Mouse (Mus musculus): Measurements from ENCODE around the gene Ermard. TPM values are rescaled to one million over a fixed set of nuclear protein-coding genes. Genes with fewer than 3 reads are reported as not detected.

The Ermard gene
- polyA plus RNA-seq, 1 experiment from 2014 or later: 27.4 TPM

DNA sequence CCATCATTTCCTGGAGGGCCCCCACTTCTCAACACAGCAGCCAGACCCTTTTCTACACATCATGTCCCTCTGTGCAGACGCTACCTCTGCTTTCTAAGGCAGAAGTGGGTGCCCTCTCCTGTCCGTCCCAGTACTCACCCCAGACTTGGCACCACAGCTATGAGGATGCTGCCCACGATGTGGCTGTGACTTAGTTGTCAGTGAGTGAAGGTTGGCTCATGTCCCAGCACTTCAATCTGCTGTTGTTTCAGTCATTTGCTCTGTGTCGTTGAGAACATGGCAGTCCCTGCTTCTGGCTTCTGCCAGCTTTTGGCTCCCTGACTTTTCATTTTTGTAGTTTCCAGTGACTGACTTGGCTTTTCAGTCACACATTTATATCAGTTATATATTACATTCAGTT is 14.9 kb downstream of the Ermard start:
- no peak overlapping the region for H3K27ac ChIP-seq (ENCODE audit: low read depth, low read length)
- ATAC-seq: no peak
- no peak overlapping the region for H3K4me2 ChIP-seq (replicated peaks; ENCODE audit: low read depth)
- H3K4me3 ChIP-seq (ENCODE audit: low read depth, low read length): no peak overlapping the region
- no peaks in the 10 kb centered on the region for H3K27me3 ChIP-seq (replicated peaks; ENCODE audit: control insufficient read depth, insufficient read depth, low read length)
- no peaks in the 10 kb centered on the region for H3K9me3 ChIP-seq (ENCODE audit: control insufficient read depth)
- peaks cover 41% of the 10 kb centered on the region for H3K36me3 ChIP-seq (ENCODE audit: control insufficient read depth, insufficient read depth)
- TF ChIP-seq CTCF (IDR thresholded peaks at IDR 0.05; ENCODE audit: low read depth): no peak
- H3K4me1 ChIP-seq (replicated peaks; ENCODE audit: control insufficient read depth, insufficient read depth, low read length): no peaks in the 10 kb centered on the region
- 84% methylated on average over 4 of the region's 4 CpGs for WGBS
- H3K9ac ChIP-seq (ENCODE audit: low read depth, low read length): no peak overlapping the region

DNA sequence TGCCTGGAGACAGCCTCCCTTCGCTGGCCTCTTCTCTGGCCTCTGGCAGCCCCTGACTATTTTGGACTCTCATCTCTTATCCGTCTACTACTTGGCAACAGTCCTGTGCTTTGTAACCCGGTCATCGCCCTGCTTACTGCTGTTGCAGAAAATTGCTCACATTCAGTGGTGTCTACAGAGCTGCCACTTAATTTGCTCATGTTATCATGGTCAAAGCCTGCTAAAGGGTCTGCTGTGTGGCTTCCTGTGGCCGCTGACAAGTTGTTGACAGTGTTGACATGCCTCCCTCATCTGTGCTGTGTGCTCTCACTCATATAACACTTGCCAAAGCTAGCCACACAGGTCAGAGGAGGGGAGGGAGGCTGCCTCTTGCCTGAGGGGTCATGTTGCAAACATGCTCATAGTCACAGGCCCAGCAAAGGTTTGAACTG is 17.2 kb downstream of the Ermard start:
- ATAC-seq: no peak
- Histone ChIP-seq H3K9ac (ENCODE audit: low read depth, low read length) (no peak overlapping the region), H3K4me1 (replicated peaks; ENCODE audit: control insufficient read depth, insufficient read depth, low read length) (no peaks in the 10 kb centered on the region), H3K27ac (ENCODE audit: low read depth, low read length) (no peak overlapping the region), H3K9me3 (ENCODE audit: control insufficient read depth) (no peaks in the 10 kb centered on the region), H3K27me3 (replicated peaks; ENCODE audit: control insufficient read depth, insufficient read depth, low read length) (no peaks in the 10 kb centered on the region), H3K36me3 (ENCODE audit: control insufficient read depth, insufficient read depth) (peaks cover 51% of the 10 kb centered on the region), H3K4me3 (ENCODE audit: low read depth, low read length) (no peak overlapping the region), H3K4me2 (replicated peaks; ENCODE audit: low read depth) (no peak overlapping the region)
- WGBS: 83% methylated on average over 5 of the region's 5 CpGs
- TF ChIP-seq CTCF (IDR thresholded peaks at IDR 0.05; ENCODE audit: low read depth): no peak

DNA sequence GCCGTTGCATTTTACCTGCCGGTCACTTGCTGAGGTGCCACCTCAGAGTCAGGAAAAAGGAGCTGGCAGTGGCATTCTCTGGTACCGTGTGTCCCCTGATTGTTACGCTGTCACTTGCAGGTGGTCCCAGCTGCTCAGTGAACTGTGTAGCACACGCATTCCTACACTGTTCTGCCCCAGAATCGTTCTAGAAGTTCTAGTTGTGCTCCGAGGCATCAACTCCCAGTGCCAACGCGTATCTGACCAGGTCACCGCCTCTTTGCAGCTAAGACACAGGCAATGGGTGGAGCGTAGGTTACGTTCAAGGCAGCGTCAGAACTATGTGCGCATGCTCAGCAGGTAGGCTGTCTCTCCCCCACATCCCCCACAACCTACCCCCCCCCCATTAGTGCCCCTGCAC is 18.6 kb downstream of the Ermard start:
- no peak overlapping the region for H3K4me2 ChIP-seq (replicated peaks; ENCODE audit: low read depth)
- H3K9ac ChIP-seq (ENCODE audit: low read depth, low read length): no peak overlapping the region
- peaks cover 51% of the 10 kb centered on the region for H3K36me3 ChIP-seq (ENCODE audit: control insufficient read depth, insufficient read depth)
- no peaks in the 10 kb centered on the region for H3K4me1 ChIP-seq (replicated peaks; ENCODE audit: control insufficient read depth, insufficient read depth, low read length)
- TF ChIP-seq CTCF (IDR thresholded peaks at IDR 0.05; ENCODE audit: low read depth): no peak
- whole genome bisulfite sequencing: 94% methylated on average over 14 of the region's 14 CpGs
- no peaks in the 10 kb centered on the region for H3K9me3 ChIP-seq (ENCODE audit: control insufficient read depth)
- no peak overlapping the region for H3K27ac ChIP-seq (ENCODE audit: low read depth, low read length)
- no peaks in the 10 kb centered on the region for H3K27me3 ChIP-seq (replicated peaks; ENCODE audit: control insufficient read depth, insufficient read depth, low read length)
- H3K4me3 ChIP-seq (ENCODE audit: low read depth, low read length): no peak overlapping the region
- ATAC-seq: no peak

DNA sequence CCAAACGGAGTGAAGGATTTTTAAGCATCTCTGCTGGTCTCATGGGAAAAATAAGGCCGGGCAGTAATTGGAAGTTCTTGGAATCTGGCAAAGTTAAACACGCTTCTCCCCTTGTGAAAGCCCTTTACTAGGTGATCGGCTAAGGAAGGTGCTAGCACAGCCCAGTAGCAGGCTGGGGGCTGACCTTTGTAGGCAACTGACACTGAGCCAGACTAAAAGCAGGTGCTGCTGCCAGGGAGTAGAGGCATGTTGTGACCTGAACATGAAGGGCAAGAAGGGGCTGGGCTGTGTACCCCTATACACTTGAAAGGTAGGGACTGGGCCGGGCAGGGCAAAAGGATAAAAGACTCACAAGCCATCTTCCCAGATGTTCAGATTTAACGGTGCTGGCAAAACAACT is 19.3 kb downstream of the Ermard start:
- 90% methylated on average over 6 of the region's 6 CpGs for WGBS
- H3K27me3 ChIP-seq (replicated peaks; ENCODE audit: control insufficient read depth, insufficient read depth, low read length): no peaks in the 10 kb centered on the region
- ATAC-seq: no peak

DNA sequence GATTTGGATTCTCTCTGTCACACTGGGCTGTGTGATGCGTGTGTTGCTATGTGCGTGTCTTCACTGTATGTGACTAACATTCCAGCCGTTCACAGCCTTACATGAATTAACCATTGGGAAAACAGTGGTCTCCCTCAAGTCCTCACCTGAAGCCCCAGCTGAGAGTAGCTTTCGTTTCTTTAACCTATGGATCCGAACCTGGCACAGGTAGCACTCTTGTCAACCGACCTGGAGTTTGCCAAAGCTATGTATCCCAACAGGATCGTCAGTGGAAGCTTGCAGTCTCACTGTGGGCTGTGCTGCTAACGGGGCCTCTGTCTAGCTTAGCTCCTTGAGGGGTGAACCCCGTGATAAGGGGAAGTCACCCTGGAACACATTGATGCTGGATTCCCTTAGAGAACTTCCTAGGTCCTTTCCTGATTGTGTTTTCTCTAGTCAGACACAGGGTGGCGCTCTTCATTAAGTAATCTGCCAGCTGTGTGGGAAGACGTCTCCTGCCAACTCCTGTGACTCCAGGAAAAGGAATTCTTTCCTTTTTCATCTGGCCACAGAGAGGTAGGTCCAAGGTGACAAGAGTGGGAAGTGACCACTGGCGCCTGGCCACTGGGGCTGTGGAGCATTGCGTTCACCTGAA is 24.5 kb downstream of the Ermard start:
- no peaks in the 10 kb centered on the region; the same call in 1 of the 2 replicates for H3K4me1 ChIP-seq (replicated peaks; ENCODE audit: control insufficient read depth, insufficient read depth, low read length)
- H3K4me3 ChIP-seq (ENCODE audit: low read depth, low read length): no peak overlapping the region
- no peak overlapping the region for H3K27ac ChIP-seq (ENCODE audit: low read depth, low read length)
- WGBS: 44% methylated on average over 13 of the region's 13 CpGs
- peaks cover 12% of the 10 kb centered on the region; the same call in 1 of the 2 replicates for H3K36me3 ChIP-seq (ENCODE audit: control insufficient read depth, insufficient read depth)
- H3K9me3 ChIP-seq (ENCODE audit: control insufficient read depth): no peaks in the 10 kb centered on the region
- H3K27me3 ChIP-seq (replicated peaks; ENCODE audit: control insufficient read depth, insufficient read depth, low read length): no peaks in the 10 kb centered on the region
- H3K4me2 ChIP-seq (replicated peaks; ENCODE audit: low read depth): peak overlapping the region; percentile 17; the same call in 1 of the 2 replicates
- no peak overlapping the region for H3K9ac ChIP-seq (ENCODE audit: low read depth, low read length)
- TF ChIP-seq CTCF (IDR thresholded peaks at IDR 0.05; ENCODE audit: low read depth): peak; percentile 90
- peak; percentile 29; the same call in 1 of the 2 replicates for ATAC-seq

More for the DNA sequence above, 19.3 kb downstream of the Ermard start:
- H3K4me3 ChIP-seq (ENCODE audit: low read depth, low read length): no peak overlapping the region
- TF ChIP-seq CTCF (IDR thresholded peaks at IDR 0.05; ENCODE audit: low read depth): no peak
- no peaks in the 10 kb centered on the region for H3K4me1 ChIP-seq (replicated peaks; ENCODE audit: control insufficient read depth, insufficient read depth, low read length)
- no peak overlapping the region for H3K9ac ChIP-seq (ENCODE audit: low read depth, low read length)
- H3K36me3 ChIP-seq (ENCODE audit: control insufficient read depth, insufficient read depth): peaks cover 46% of the 10 kb centered on the region
- no peak overlapping the region for H3K4me2 ChIP-seq (replicated peaks; ENCODE audit: low read depth)
- H3K27ac ChIP-seq (ENCODE audit: low read depth, low read length): no peak overlapping the region
- H3K9me3 ChIP-seq (ENCODE audit: control insufficient read depth): no peaks in the 10 kb centered on the region

DNA sequence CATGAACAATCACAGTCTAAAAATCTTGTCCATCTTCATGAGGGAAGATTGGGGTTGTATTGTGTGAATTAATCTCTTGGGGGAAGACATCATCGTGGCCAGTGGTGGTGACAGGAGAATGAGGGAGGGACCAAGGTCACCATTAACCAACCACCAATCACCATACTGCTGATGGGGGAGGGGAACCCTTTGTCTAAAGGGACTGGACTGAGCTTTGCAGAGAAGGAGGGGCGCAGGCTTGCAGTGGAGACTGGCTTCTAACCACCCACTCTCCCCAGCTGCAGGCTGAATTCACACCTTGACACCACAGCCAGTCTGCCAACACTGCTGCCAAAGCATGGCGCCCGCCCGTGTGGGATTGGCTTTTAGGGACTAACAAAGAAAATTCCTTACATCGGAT is 25.1 kb downstream of the Ermard start:
- no peak overlapping the region for H3K9ac ChIP-seq (ENCODE audit: low read depth, low read length)
- 59% methylated on average over 6 of the region's 6 CpGs for WGBS
- H3K4me2 ChIP-seq (replicated peaks; ENCODE audit: low read depth): peak overlapping the region; percentile 17; the same call in 1 of the 2 replicates
- TF ChIP-seq CTCF (IDR thresholded peaks at IDR 0.05; ENCODE audit: low read depth): no peak
- H3K9me3 ChIP-seq (ENCODE audit: control insufficient read depth): no peaks in the 10 kb centered on the region
- H3K4me1 ChIP-seq (replicated peaks; ENCODE audit: control insufficient read depth, insufficient read depth, low read length): no peaks in the 10 kb centered on the region; the same call in 1 of the 2 replicates
- no peak for ATAC-seq
- no peak overlapping the region for H3K4me3 ChIP-seq (ENCODE audit: low read depth, low read length)
- H3K36me3 ChIP-seq (ENCODE audit: control insufficient read depth, insufficient read depth): peaks cover 10% of the 10 kb centered on the region; the same call in 1 of the 2 replicates
- H3K27ac ChIP-seq (ENCODE audit: low read depth, low read length): no peak overlapping the region
- no peaks in the 10 kb centered on the region for H3K27me3 ChIP-seq (replicated peaks; ENCODE audit: control insufficient read depth, insufficient read depth, low read length)
